In the genomic region with DNA sequence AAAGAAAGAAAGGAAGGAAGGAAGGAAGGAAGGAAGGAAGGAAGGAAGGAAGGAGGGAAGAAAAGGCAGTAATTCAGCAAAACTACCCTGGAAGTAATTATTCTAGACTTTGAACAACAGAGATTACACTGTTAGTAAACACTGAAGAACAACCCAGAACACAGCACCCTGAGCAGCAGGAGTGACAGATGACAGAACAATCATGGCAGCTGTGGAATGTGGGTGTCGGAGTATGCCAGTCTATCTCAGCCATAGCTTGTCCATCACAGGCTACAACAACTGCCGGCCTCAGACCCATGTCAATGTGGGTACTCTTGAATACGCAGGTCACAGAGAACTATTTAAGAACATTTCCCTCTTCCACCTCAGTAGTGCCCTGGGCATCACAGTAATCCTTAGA, we compare ENCODE assay signal across 28 mouse cellular contexts. TPM values are rescaled to one million over a fixed set of nuclear protein-coding genes. Genes with fewer than 3 reads are reported as not detected.
DNase-seq lines count a peak whose midpoint lies in the region; ATAC-seq lines count a peak whose summit lies in the region.
"Had no signal": no experiment of that assay in that cellular context is flagged by ENCODE, and none has a peak within 500 bp of the region (broad histone marks: within the 10 kb centered on the region; RNA-seq: fewer than 3 reads in every experiment).

No protein-coding gene starts in this region.

- ATAC-seq in kidney, embryonic 14.5 days (ENCODE audit: low FRiP score, low TSS enrichment) = no peak
- ATAC-seq: activated CD4-positive, CD25-positive, alpha-beta regulatory T cell, adult 4 months; CD4-positive, CD25-positive, alpha-beta regulatory T cell, adult 4 months; forebrain, embryonic 13.5 days; forebrain, embryonic 15.5 days; Patski had no signal

- H3K36me3 ChIP-seq in kidney, embryonic 14.5 days (ENCODE audit: control insufficient read depth, insufficient read depth, low read length) = no peaks in the 10 kb centered on the region
- H3K36me3 ChIP-seq: embryonic facial prominence, embryonic 10.5 days; embryonic facial prominence, embryonic 12.5 days; forebrain, embryonic 15.5 days; G1E had no signal

- H3K4me1 ChIP-seq in kidney, embryonic 14.5 days (ENCODE audit: control insufficient read depth, insufficient read depth, low read length) = no peaks in the 10 kb centered on the region
- H3K4me1 ChIP-seq: embryonic facial prominence, embryonic 10.5 days; embryonic facial prominence, embryonic 12.5 days had no signal

- H3K9me3 ChIP-seq in kidney, embryonic 14.5 days (ENCODE audit: control insufficient read depth, low read length) = no peaks in the 10 kb centered on the region
- H3K9me3 ChIP-seq: embryonic facial prominence, embryonic 10.5 days; embryonic facial prominence, embryonic 12.5 days; forebrain, embryonic 13.5 days; forebrain, embryonic 15.5 days; G1E had no signal

- H3K27ac ChIP-seq in kidney, embryonic 14.5 days (ENCODE audit: low read depth, low read length) = no peak overlapping the region
- H3K27ac ChIP-seq: embryonic facial prominence, embryonic 10.5 days; embryonic facial prominence, embryonic 12.5 days; forebrain, embryonic 13.5 days; forebrain, embryonic 15.5 days had no signal

- no peak overlapping the region for H3K9ac ChIP-seq in kidney, embryonic 14.5 days (ENCODE audit: low read depth, low read length)
- H3K9ac ChIP-seq: embryonic facial prominence, embryonic 12.5 days; forebrain, embryonic 13.5 days; forebrain, embryonic 15.5 days had no signal

- peak; percentile 28 to 65 for DNase-seq in layer of hippocampus, adult 18-20 months (ENCODE audit: low spot score in 2 of 2)
- no peak for DNase-seq in layer of hippocampus, postnatal 10 days (ENCODE audit: low spot score in 2 of 2)
- peak; percentile 29 for DNase-seq in layer of hippocampus, adult 9-10 months (ENCODE audit: low spot score)
- peak; percentile 15 to 29 for DNase-seq in layer of hippocampus, postnatal 14 days (ENCODE audit: low spot score in 2 of 2)
- DNase-seq in gastrocnemius, postnatal 4 days (ENCODE audit: low spot score in 2 of 2) = no peak
- DNase-seq: adrenal gland, adult 8-10 months; adrenal gland, postnatal 14 days; adrenal gland, postnatal 36 days; B cell, adult 2 months; cerebellum, adult 11-12 months; cerebellum, adult 2 months; cerebellum, adult 9-10 months; cerebellum, postnatal 10 days; cerebellum, postnatal 25 days had no signal

- 89% methylated on average over 3 of the region's 3 CpGs for WGBS in kidney, embryonic 14.5 days

- H3K4me2 ChIP-seq in kidney, embryonic 14.5 days (replicated peaks; ENCODE audit: low read depth, low read length) = no peak overlapping the region
- H3K4me2 ChIP-seq: embryonic facial prominence, embryonic 12.5 days; forebrain, embryonic 13.5 days; forebrain, embryonic 15.5 days had no signal

- H3K4me3 ChIP-seq in kidney, embryonic 14.5 days (ENCODE audit: low read length) = no peak overlapping the region
- H3K4me3 ChIP-seq: embryonic facial prominence, embryonic 10.5 days; embryonic facial prominence, embryonic 12.5 days; forebrain, embryonic 13.5 days; forebrain, embryonic 15.5 days had no signal

- no peaks in the 10 kb centered on the region for H3K27me3 ChIP-seq in kidney, embryonic 14.5 days (ENCODE audit: control insufficient read depth, insufficient read depth, low read length)
- H3K27me3 ChIP-seq: CH12.LX; embryonic facial prominence, embryonic 12.5 days; forebrain, embryonic 13.5 days; forebrain, embryonic 15.5 days; Patski had no signal

RNA-seq across cellular contexts. Expression of a gene that starts 48.3 kb away (rescaled TPM):
- not detected for total RNA-seq in layer of hippocampus, adult 18-20 months (2021)
- not detected for total RNA-seq in layer of hippocampus, postnatal 10 days (2021)
- total RNA-seq in layer of hippocampus, postnatal 14 days (2021) = not detected
- 0.09 TPM in 1 of 2 replicates, not detected in the other for polyA plus RNA-seq in kidney, embryonic 14.5 days (2014; fragmentation: Nextera tagmentation; extraction: Ambion mirVana)
- total RNA-seq in gastrocnemius, postnatal 4 days (2021) = not detected
- total RNA-seq: adrenal gland, adult 18-20 months; adrenal gland, adult 8-10 months; adrenal gland, postnatal 14 days; adrenal gland, postnatal 36 days; CH12.LX had no signal
- polyA plus RNA-seq: activated CD4-positive, CD25-positive, alpha-beta regulatory T cell, adult 4 months; cerebellum, adult 2 months; cortical plate, adult 2 months; embryonic facial prominence, embryonic 10.5 days; embryonic facial prominence, embryonic 14.5 days; forebrain, embryonic 11.5 days; G1E; Patski had no signal

Comparison
In these comparisons a context has a peak if more than half of its experiments do, and no peak if none do; other contexts are left out.
1. DNase-seq: peak in layer of hippocampus, adult 18-20 months (2 of 2), layer of hippocampus, adult 9-10 months (single experiment) and layer of hippocampus, postnatal 14 days (2 of 2); none in layer of hippocampus, postnatal 10 days (0 of 2) and gastrocnemius, postnatal 4 days (0 of 2).